Mouse (Mus musculus) gastrocnemius, adult 8-10 months (tissue): ENCODE measurements around the gene Gm14214. TPM values are rescaled to one million over a fixed set of nuclear protein-coding genes. Genes with fewer than 3 reads are reported as not detected.
A peak's percentile ranks its signal among the peaks of the same experiment; 100 is the strongest.

ENCODE experiments used
- DNase-seq, 2 experiments: peaks; one replicate each; pipeline ENCODE4 v3.0.0; 2022; ENCODE audit warnings: low spot score in 2 of 2
- total RNA-seq, 4 experiments: library from RNA; stranded (reverse); gene quantifications; 2 replicates each; pipeline ENCODE4 v1.2.4; 2022

Gm14214 gene
- total RNA-seq, 4 experiments from 2014 or later: not detected

GRCm38 (mm10) chr2:154776496-154776895, 6.7 kb upstream of the Gm14214 start:
- no peak for DNase-seq

GRCm38 (mm10) chr2:154774032-154774431, 4.2 kb upstream of the Gm14214 start:
- DNase-seq: no peak

GRCm38 (mm10) chr2:154771604-154772003, 1.8 kb upstream of the Gm14214 start:
- DNase-seq: no peak

- DNase-seq: no peak
Measured at GRCm38 (mm10) chr2:154767051-154767450, 2.8 kb downstream of the Gm14214 start.

GRCm38 (mm10) chr2:154765554-154766008, 4.2 kb downstream of the Gm14214 start:
- no peak for DNase-seq

- no peak for DNase-seq
Measured at GRCm38 (mm10) chr2:154764828-154765497, 4.9 kb downstream of the Gm14214 start.

- DNase-seq: no peak
Measured at GRCm38 (mm10) chr2:154763226-154763625, 6.6 kb downstream of the Gm14214 start.

GRCm38 (mm10) chr2:154758454-154758853, 11.4 kb downstream of the Gm14214 start:
- DNase-seq: no peak

- DNase-seq: no peak
Measured at GRCm38 (mm10) chr2:154757691-154758090, 12.1 kb downstream of the Gm14214 start.

- DNase-seq: no peak
Measured at GRCm38 (mm10) chr2:154755791-154756190, 14.0 kb downstream of the Gm14214 start.

- no peak for DNase-seq
Measured at GRCm38 (mm10) chr2:154754068-154754560, 15.7 kb downstream of the Gm14214 start.

- DNase-seq: no peak
Measured at GRCm38 (mm10) chr2:154751924-154752323, 17.9 kb downstream of the Gm14214 start.

- DNase-seq: no peak
Measured at GRCm38 (mm10) chr2:154749046-154750036, 20.5 kb downstream of the Gm14214 start.

GRCm38 (mm10) chr2:154748383-154748782, 21.4 kb downstream of the Gm14214 start:
- DNase-seq: no peak

GRCm38 (mm10) chr2:154743915-154744314, 25.9 kb downstream of the Gm14214 start:
- DNase-seq: no peak

GRCm38 (mm10) chr2:154742911-154743819, 26.7 kb downstream of the Gm14214 start:
- no peak for DNase-seq

- peak in 1 of 2 experiments; percentile 24 for DNase-seq
Measured at GRCm38 (mm10) chr2:154738621-154739020, 31.2 kb downstream of the Gm14214 start.

GRCm38 (mm10) chr2:154735986-154736385, 33.8 kb downstream of the Gm14214 start:
- DNase-seq: no peak

- no peak for DNase-seq
Measured at GRCm38 (mm10) chr2:154735416-154735815, 34.4 kb downstream of the Gm14214 start.

- no peak for DNase-seq
Measured at GRCm38 (mm10) chr2:154734977-154735376, 34.9 kb downstream of the Gm14214 start.
